27 mouse cellular contexts compared by ENCODE assay signal in genomic region chr7:100557241-100557640, GRCm38 (mm10). TPM values are rescaled to one million over a fixed set of nuclear protein-coding genes. Genes with fewer than 3 reads are reported as not detected.
A peak's percentile ranks its signal among the peaks of the same experiment; 100 is the strongest.
DNase-seq lines count a peak whose midpoint lies in the region; ATAC-seq lines count a peak whose summit lies in the region.
"Had no signal": no experiment of that assay in that cellular context is flagged by ENCODE, and none has a peak within 500 bp of the region (broad histone marks: within the 10 kb centered on the region; RNA-seq: fewer than 3 reads in every experiment).

No protein-coding gene starts in this region.

- peak; percentile 85 for DNase-seq in heart, adult 11 months
- DNase-seq in heart, postnatal 14 days: no peak
- DNase-seq in heart, postnatal 10 days: no peak
- peak; percentile 18 for DNase-seq in adrenal gland, adult 8-10 months
- DNase-seq in adrenal gland, postnatal 36 days: peak; percentile 37 to 42
- no peak for DNase-seq in kidney, postnatal 10 days
- DNase-seq: cerebellum, adult 8-10 months; cerebellum, postnatal 36 days; gastrocnemius, postnatal 14 days; kidney, adult 18-20 months; kidney, postnatal 36 days; left cerebral cortex, postnatal 4 days; lung, adult 2 months; lung, postnatal 10 days; retina, postnatal 1 day; right cerebral cortex, postnatal 14 days; thymus, postnatal 4 days had no signal

- H3K9ac ChIP-seq in heart, embryonic 15.5 days: no peak overlapping the region
- H3K9ac ChIP-seq: forebrain, embryonic 13.5 days; hindbrain, embryonic 14.5 days; kidney, embryonic 15.5 days; liver, embryonic 14.5 days; midbrain, embryonic 13.5 days; neural tube, embryonic 13.5 days had no signal

- H3K27me3 ChIP-seq in heart, embryonic 15.5 days: no peaks in the 10 kb centered on the region
- H3K27me3 ChIP-seq: forebrain, embryonic 13.5 days; kidney, embryonic 15.5 days; midbrain, embryonic 13.5 days; neural tube, embryonic 13.5 days had no signal

- no peak overlapping the region for H3K4me3 ChIP-seq in heart, embryonic 15.5 days
- H3K4me3 ChIP-seq: forebrain, embryonic 13.5 days; kidney, embryonic 15.5 days; layer of hippocampus, adult 2 months; midbrain, embryonic 13.5 days; neural tube, embryonic 13.5 days had no signal

- peak overlapping the region; percentile 45 for H3K27ac ChIP-seq in heart, embryonic 15.5 days
- H3K27ac ChIP-seq: forebrain, embryonic 13.5 days; kidney, embryonic 15.5 days; liver, embryonic 14.5 days; macrophage; neural tube, embryonic 13.5 days had no signal

- ATAC-seq in heart, embryonic 15.5 days (replicated peaks; ENCODE audit: insufficient number of reproducible peaks, insufficient read depth, low FRiP score, low read depth): no peak
- ATAC-seq: CD4-positive, CD25-positive, alpha-beta regulatory T cell, adult 4 months; forebrain, embryonic 13.5 days; midbrain, embryonic 13.5 days had no signal

- H3K9me3 ChIP-seq in heart, embryonic 15.5 days (replicated peaks): no peaks in the 10 kb centered on the region
- H3K9me3 ChIP-seq: forebrain, embryonic 13.5 days; kidney, embryonic 15.5 days; midbrain, embryonic 13.5 days; neural tube, embryonic 13.5 days had no signal

- no peak overlapping the region for H3K4me2 ChIP-seq in heart, embryonic 15.5 days
- H3K4me2 ChIP-seq: forebrain, embryonic 13.5 days; hindbrain, embryonic 14.5 days; kidney, embryonic 15.5 days; midbrain, embryonic 13.5 days; neural tube, embryonic 13.5 days had no signal

- H3K4me1 ChIP-seq in heart, embryonic 15.5 days (replicated peaks): peaks cover 17% of the 10 kb centered on the region
- H3K4me1 ChIP-seq: kidney, embryonic 15.5 days had no signal

- peaks cover 3% of the 10 kb centered on the region; the same call in 1 of the 2 replicates for H3K36me3 ChIP-seq in heart, embryonic 15.5 days

- WGBS in heart, embryonic 15.5 days: 53% methylated on average over 5 of the region's 5 CpGs

- intact Hi-C loops in heart, postnatal 14 days (cut with DNase I): no loop called here
- intact Hi-C loops in heart, postnatal 10 days (cut with DNase I): no loop called here

RNA-seq across cellular contexts. Expression of gene Coa4, which starts 20.4 kb away (rescaled TPM):
- total RNA-seq in heart, postnatal 14 days (2021): 10 to 100 TPM; 13.0 to 13.3 TPM
- polyA plus RNA-seq in heart, embryonic 15.5 days (2015; fragmentation: Nextera tagmentation; extraction: Ambion mirVana): 20.3 and 21.1 TPM in 2 replicates
- 10 to 100 TPM in 1 of 2 experiments, 1 to 10 TPM in 1; 8.4 to 15.3 TPM for total RNA-seq in heart, postnatal 10 days (2021)
- total RNA-seq in adrenal gland, adult 8-10 months (2022): 10 to 100 TPM in 3 of 4 experiments, 1 to 10 TPM in 1; 8.1 to 14.5 (median 11.3) TPM
- 10 to 100 TPM in 1 of 2 experiments, 1 to 10 TPM in 1; 9.1 to 10.4 TPM for total RNA-seq in adrenal gland, postnatal 36 days (2021)

RNA-seq across cellular contexts. Expression of gene Dnajb13, which starts 42.5 kb away (rescaled TPM):
- total RNA-seq in heart, postnatal 14 days (2021): not detected
- 0.18 and 0.70 TPM in 2 replicates for polyA plus RNA-seq in heart, embryonic 15.5 days (2015; fragmentation: Nextera tagmentation; extraction: Ambion mirVana)
- not detected for total RNA-seq in heart, postnatal 10 days (2021)
- under 1 TPM; 0.20 to 0.89 (median 0.42) TPM for total RNA-seq in adrenal gland, adult 8-10 months (2022)
- total RNA-seq in adrenal gland, postnatal 36 days (2021): under 1 TPM in 1 of 2 experiments, not detected in 1; 0.33 TPM
- total RNA-seq: gastrocnemius, postnatal 14 days had no signal

RNA-seq across cellular contexts. Expression of gene Rab6a, which starts 50.0 kb away (rescaled TPM):
- 10 to 100 TPM; 66.0 to 67.1 TPM for total RNA-seq in heart, postnatal 14 days (2021)
- 85.1 and 85.5 TPM in 2 replicates for polyA plus RNA-seq in heart, embryonic 15.5 days (2015; fragmentation: Nextera tagmentation; extraction: Ambion mirVana)
- total RNA-seq in heart, postnatal 10 days (2021): 10 to 100 TPM; 77.2 to 78.6 TPM
- total RNA-seq in adrenal gland, adult 8-10 months (2022): 10 to 100 TPM; 64.3 to 76.2 (median 70.9) TPM
- total RNA-seq in adrenal gland, postnatal 36 days (2021): 10 to 100 TPM; 74.1 to 82.7 TPM

RNA-seq across cellular contexts. Expression of gene Mrpl48, which starts 50.9 kb away (rescaled TPM):
- total RNA-seq in heart, postnatal 14 days (2021): 10 to 100 TPM; 65.9 to 70.4 TPM
- 72.2 and 89.3 TPM in 2 replicates for polyA plus RNA-seq in heart, embryonic 15.5 days (2015; fragmentation: Nextera tagmentation; extraction: Ambion mirVana)
- total RNA-seq in heart, postnatal 10 days (2021): 10 to 100 TPM; 70.3 to 70.4 TPM
- total RNA-seq in adrenal gland, adult 8-10 months (2022): 10 to 100 TPM; 51.9 to 63.8 (median 57.9) TPM
- 10 to 100 TPM; 56.7 to 58.3 TPM for total RNA-seq in adrenal gland, postnatal 36 days (2021)

Comparison
In these comparisons a context has a peak if more than half of its experiments do, and no peak if none do; other contexts are left out.
1. DNase-seq: peak in heart, adult 11 months (single experiment), adrenal gland, adult 8-10 months (single experiment) and adrenal gland, postnatal 36 days (2 of 2); none in heart, postnatal 14 days (0 of 2), heart, postnatal 10 days (0 of 2) and kidney, postnatal 10 days (single experiment).